Mouse (Mus musculus) embryonic facial prominence, embryonic 15.5 days (tissue): Measurements from ENCODE around the gene Fus. TPM values are rescaled to one million over a fixed set of nuclear protein-coding genes. Genes with fewer than 3 reads are reported as not detected.
"Not testable (repeated sequence)": the region's sequence is repeated elsewhere in the genome, so short reads cannot be mapped to it uniquely, and the experiment has no call there.

Experiments
- ATAC-seq: fragments of 200-750 bp; cut with Nextera tagmentation; 2 replicates; pipeline ENCODE4 v1.8.0; 2017; ENCODE audit warnings: low read depth, moderate TSS enrichment; ENCODE audit not compliant: insufficient number of reproducible peaks, low FRiP score, low TSS enrichment
- H3K27ac ChIP-seq: fragments of 300-500 bp; sonication (generic); replicated peaks from 2 replicates; pipeline ENCODE4 v1.5.1; 2015; ENCODE audit warnings: mild to moderate bottlenecking, inconsistent platforms
- H3K27me3 ChIP-seq: fragments of 300-500 bp; sonication (generic); 2 replicates; pipeline ENCODE4 v1.6.1; 2015; ENCODE audit warnings: inconsistent platforms
- H3K36me3 ChIP-seq: fragments of 300-500 bp; sonication (generic); 2 replicates; pipeline ENCODE4 v1.6.1; 2015; ENCODE audit warnings: mild to moderate bottlenecking, inconsistent platforms
- H3K4me1 ChIP-seq: fragments of 300-500 bp; sonication (generic); 2 replicates; pipeline ENCODE4 v1.6.1; 2015; ENCODE audit warnings: inconsistent platforms
- H3K4me2 ChIP-seq: fragments of 300-500 bp; sonication (generic); replicated peaks from 2 replicates; pipeline ENCODE4 v1.6.1; 2015; ENCODE audit warnings: mild to moderate bottlenecking, inconsistent platforms
- H3K4me3 ChIP-seq: fragments of 300-500 bp; sonication (generic); replicated peaks from 2 replicates; pipeline ENCODE4 v1.5.1; 2015; ENCODE audit warnings: mild to moderate bottlenecking, inconsistent platforms
- H3K9ac ChIP-seq: fragments of 300-500 bp; sonication (generic); 2 replicates; pipeline ENCODE4 v1.6.1; 2015; ENCODE audit warnings: inconsistent platforms
- H3K9me3 ChIP-seq: fragments of 300-500 bp; sonication (generic); replicated peaks from 2 replicates; pipeline ENCODE4 v1.6.1; 2016; ENCODE audit warnings: inconsistent platforms
- WGBS: fragments of 180-500 bp; shearing (Covaris S2); methylation state at CpG from one replicate; pipeline ENCODE4 v1.1.7; 2015; 5-methylcytosine and 5-hydroxymethylcytosine counted together
- polyA plus RNA-seq: library from polyadenylated mRNA; unstranded; fragments of >200 nt; fragmentation: Nextera tagmentation; extraction: Ambion mirVana; gene quantifications from 2 replicates; pipeline ENCODE4 v1.2.1, GENCODE M21; 2015

The Fus gene
- polyA plus RNA-seq, 1 experiment from 2014 or later, result 418 TPM

GRCm38 (mm10) chr7:127929923-127930322, 37.3 kb upstream of the Fus start, which contains the start of gene Prss8:
Gene Prss8, minus strand, starts transcription at chr7:127930104.
- H3K4me3 ChIP-seq, result peak within 1 kb of the TSS; percentile 42
- ATAC-seq, result no peak
- H3K4me2 ChIP-seq, result peak within 1 kb of the TSS; percentile 49
- peak within 1 kb of the TSS; percentile 45; the same call in 1 of the 2 replicates for H3K27ac ChIP-seq
- H3K9me3 ChIP-seq, result no peaks in the 10 kb centered on the region
- 8% methylated on average over 5 of the region's 6 CpGs for WGBS
- peaks cover 17% of the 10 kb centered on the region for H3K36me3 ChIP-seq
- peaks cover 13% of the 10 kb centered on the region for H3K27me3 ChIP-seq
- H3K9ac ChIP-seq, result peak within 1 kb of the TSS; percentile 48
- H3K4me1 ChIP-seq, result peaks cover 52% of the 10 kb centered on the region

DNA sequence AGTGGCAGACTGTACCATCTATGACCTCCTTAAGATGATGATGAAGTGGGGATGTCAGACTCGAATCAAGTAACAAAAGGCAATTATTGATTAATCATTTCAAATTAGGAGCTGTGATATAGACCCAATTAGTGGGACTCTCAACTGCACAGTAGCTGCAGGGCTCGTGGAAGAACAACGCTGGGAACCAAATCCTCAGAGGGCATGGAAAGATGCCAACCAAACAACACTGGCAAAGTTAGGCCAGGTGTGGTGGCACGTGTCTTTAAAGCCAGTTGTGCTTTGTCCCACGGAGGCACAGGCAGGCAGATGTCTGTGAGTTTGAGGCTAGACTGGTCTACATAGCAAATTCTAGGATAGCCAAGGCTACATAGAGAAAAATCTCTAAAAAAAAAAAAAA, 36.6 kb upstream of the Fus start:
- Histone ChIP-seq H3K27me3 (peaks cover 13% of the 10 kb centered on the region), H3K27ac (peak overlapping the region; percentile 45; the same call in 1 of the 2 replicates), H3K4me1 (peaks cover 54% of the 10 kb centered on the region), H3K9me3 (no peaks in the 10 kb centered on the region), H3K4me3 (no peak overlapping the region), H3K36me3 (peaks cover 10% of the 10 kb centered on the region), H3K9ac (no peak overlapping the region), H3K4me2 (no peak overlapping the region)
- ATAC-seq, result no peak
- WGBS, result 73% methylated on average over 5 of the region's 5 CpGs

DNA sequence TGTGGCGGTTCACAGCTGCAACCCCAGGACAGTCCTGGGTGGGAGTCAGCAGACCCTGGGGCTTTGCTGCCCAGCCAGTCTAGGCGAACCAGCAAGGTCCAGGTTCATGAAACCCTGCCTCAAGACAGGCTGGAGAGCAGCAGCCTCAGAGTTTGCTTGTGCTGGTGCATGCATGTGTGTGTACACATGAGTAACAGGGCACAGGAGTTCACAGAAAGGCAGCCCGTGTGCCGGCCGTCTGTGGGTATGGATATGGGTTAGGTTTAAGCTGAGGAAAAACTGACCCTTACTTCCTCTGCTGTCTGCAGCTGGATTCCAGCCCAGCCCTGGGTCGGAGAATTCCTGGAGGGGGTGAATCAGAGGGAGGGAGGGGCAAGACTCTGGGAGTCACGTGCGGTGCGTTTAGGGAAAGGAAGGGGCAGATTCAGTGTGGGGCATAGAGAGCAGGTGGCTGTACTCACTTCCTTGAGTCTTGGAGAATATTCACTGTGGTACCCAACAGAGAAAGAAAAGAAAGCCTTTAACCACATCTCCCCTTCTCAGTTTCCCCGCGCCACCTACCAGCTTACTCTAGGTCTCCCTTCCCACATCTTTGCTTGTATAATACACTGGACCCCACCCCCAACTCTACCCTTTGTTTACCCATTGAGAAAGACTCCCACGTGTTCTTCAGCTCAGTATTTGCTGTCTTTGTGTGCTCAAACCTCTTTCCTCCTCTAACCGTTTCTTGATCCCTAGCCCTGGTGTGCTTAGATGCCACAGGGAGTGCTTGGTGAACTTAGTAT, 35.7 kb upstream of the Fus start:
- Histone ChIP-seq H3K27me3 (peaks cover 13% of the 10 kb centered on the region), H3K9ac (no peak overlapping the region), H3K9me3 (no peaks in the 10 kb centered on the region), H3K36me3 (peaks cover 1% of the 10 kb centered on the region; the same call in 1 of the 2 replicates), H3K27ac (peak overlapping the region; percentile 75), H3K4me1 (peaks cover 58% of the 10 kb centered on the region), H3K4me3 (no peak overlapping the region), H3K4me2 (0 out of 2 replicates have a peak overlapping the region, but pooled peaks have one; percentile 10)
- 28% methylated on average over 13 of the region's 13 CpGs for WGBS
- ATAC-seq, result no peak

DNA sequence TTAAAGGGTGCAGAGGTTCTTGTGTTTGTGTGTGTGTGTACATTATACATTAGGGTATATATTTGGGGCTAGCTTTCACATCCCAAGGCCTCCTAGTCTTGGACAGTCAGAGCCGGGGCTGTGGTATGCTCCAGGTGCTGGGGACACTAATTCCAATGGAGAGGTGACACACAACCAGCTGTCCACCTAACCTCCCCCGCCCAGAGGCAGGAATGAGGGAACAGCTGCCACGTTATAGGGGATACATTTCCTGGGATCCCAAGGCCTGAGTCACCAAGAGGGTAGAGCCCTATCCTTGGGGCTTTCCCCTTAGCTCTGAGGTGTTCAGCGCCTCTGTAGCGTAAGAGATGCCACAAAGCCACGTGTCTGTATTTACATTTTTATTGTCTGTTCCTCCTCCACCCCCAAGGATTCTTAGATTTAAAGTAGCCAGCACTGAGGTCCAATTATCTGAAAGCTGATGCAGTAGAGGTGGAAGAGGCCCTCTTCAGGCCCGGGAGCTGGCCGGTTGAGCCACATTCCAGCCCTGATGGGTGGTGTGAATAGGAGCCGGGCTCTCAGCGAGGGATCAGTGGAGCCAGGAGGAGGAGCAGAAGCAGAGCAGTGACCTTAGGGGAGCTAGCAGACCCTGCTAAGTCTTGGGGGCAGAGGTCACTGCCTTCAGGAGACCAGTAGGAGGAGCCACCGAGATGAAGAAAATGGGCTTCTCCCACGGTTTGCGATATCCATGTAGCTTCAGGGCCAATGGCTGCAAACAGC, 34.8 kb upstream of the Fus start:
- WGBS, result 14% methylated on average over 13 of the region's 13 CpGs
- H3K9me3 ChIP-seq, result no peaks in the 10 kb centered on the region
- no peak overlapping the region for H3K4me3 ChIP-seq
- H3K4me1 ChIP-seq, result peaks cover 59% of the 10 kb centered on the region
- H3K4me2 ChIP-seq, result no peak overlapping the region
- no peaks in the 10 kb centered on the region for H3K36me3 ChIP-seq
- H3K9ac ChIP-seq, result no peak overlapping the region
- peaks cover 13% of the 10 kb centered on the region for H3K27me3 ChIP-seq
- no peak for ATAC-seq
- H3K27ac ChIP-seq, result peak overlapping the region; percentile 75

- no peak for ATAC-seq
- no peaks in the 10 kb centered on the region for H3K36me3 ChIP-seq
- no peak overlapping the region for H3K4me2 ChIP-seq
- peaks cover 5% of the 10 kb centered on the region for H3K27me3 ChIP-seq
- no peak overlapping the region for H3K9ac ChIP-seq
- no peak overlapping the region for H3K27ac ChIP-seq
- H3K4me1 ChIP-seq, result peaks cover 56% of the 10 kb centered on the region
- WGBS, result 77% methylated on average over 5 of the region's 5 CpGs
- H3K4me3 ChIP-seq, result no peak overlapping the region
- H3K9me3 ChIP-seq, result no peaks in the 10 kb centered on the region
These were observed 33.2 kb upstream of the Fus start for GRCm38 (mm10) chr7:127934075-127934474.

GRCm38 (mm10) chr7:127935028-127935722, 32.1 kb upstream of the Fus start:
- Histone ChIP-seq H3K4me1 (peaks cover 46% of the 10 kb centered on the region), H3K9me3 (no peaks in the 10 kb centered on the region), H3K9ac (peak overlapping the region; percentile 59)

DNA sequence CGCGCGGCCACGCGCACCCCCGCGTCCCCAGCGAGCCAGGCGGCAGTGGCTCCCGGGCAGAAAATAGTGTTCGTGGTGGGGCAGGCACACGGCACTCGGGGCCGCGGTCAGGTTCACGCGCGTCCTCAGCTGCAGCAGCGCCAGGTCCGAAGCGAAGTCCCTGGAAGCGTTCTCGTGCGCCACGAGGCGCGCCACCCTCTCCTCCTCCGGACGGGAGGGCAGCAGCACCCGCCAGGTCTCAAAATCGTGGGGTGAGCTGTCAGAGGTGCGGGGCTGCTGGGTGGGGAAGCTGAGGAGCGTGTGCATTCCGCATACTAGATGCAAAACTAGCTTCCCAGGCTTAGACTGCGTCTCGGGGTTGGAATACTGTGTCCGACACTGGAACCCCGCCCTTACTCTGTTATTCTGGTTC, 31.5 kb upstream of the Fus start:
- Histone ChIP-seq H3K4me2 (peak overlapping the region; percentile 90), H3K36me3 (no peaks in the 10 kb centered on the region), H3K4me1 (peaks cover 44% of the 10 kb centered on the region), H3K27me3 (no peaks in the 10 kb centered on the region), H3K27ac (peak overlapping the region; percentile 82), H3K9ac (peak overlapping the region; percentile 59), H3K9me3 (no peaks in the 10 kb centered on the region), H3K4me3 (peak overlapping the region; percentile 79)
- WGBS, result under 1% methylated on average over 37 of the region's 38 CpGs
- peak; percentile 31 for ATAC-seq

More at GRCm38 (mm10) chr7:127935028-127935722, 32.1 kb upstream of the Fus start:
- no peaks in the 10 kb centered on the region for H3K36me3 ChIP-seq
- peak overlapping the region; percentile 82 for H3K27ac ChIP-seq
- no peaks in the 10 kb centered on the region; the same call in 1 of the 2 replicates for H3K27me3 ChIP-seq
- peak; percentile 93 for ATAC-seq
- WGBS, result 6% methylated on average over 31 of the region's 32 CpGs
- H3K4me3 ChIP-seq, result peak overlapping the region; percentile 79
- H3K4me2 ChIP-seq, result peak overlapping the region; percentile 90

- no peaks in the 10 kb centered on the region for H3K9me3 ChIP-seq
- peak overlapping the region; percentile 59; the same call in 1 of the 2 replicates for H3K9ac ChIP-seq
- WGBS, result 51% methylated on average over 18 of the region's 18 CpGs
- H3K4me1 ChIP-seq, result peaks cover 41% of the 10 kb centered on the region
- no peaks in the 10 kb centered on the region for H3K36me3 ChIP-seq
- H3K27me3 ChIP-seq, result no peaks in the 10 kb centered on the region
- peak overlapping the region; percentile 82 for H3K27ac ChIP-seq
- peak overlapping the region; percentile 79 for H3K4me3 ChIP-seq
- ATAC-seq, result no peak
- peak overlapping the region; percentile 90 for H3K4me2 ChIP-seq
These were observed 30.9 kb upstream of the Fus start for GRCm38 (mm10) chr7:127936216-127936884.

DNA sequence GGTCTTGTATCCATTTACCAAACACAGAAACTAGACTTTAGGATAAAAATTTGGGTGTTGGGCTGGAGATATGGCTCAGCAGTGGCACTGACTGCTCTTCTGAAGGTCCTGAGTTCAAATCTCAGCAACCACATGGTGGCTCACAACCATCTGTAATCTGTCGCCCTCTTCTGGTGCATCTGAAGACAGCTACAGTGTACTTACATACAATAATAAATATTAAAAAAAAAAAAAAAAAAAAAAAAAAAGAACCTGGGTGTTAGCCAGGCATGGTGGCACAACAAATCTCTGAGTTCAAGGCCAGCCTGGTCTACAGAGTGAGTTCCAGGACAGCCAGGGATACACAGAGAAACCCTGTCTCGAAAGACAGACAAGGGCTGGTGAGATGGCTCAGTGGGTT, 25.2 kb upstream of the Fus start:
- not testable (repeated sequence) for H3K4me2 ChIP-seq

DNA sequence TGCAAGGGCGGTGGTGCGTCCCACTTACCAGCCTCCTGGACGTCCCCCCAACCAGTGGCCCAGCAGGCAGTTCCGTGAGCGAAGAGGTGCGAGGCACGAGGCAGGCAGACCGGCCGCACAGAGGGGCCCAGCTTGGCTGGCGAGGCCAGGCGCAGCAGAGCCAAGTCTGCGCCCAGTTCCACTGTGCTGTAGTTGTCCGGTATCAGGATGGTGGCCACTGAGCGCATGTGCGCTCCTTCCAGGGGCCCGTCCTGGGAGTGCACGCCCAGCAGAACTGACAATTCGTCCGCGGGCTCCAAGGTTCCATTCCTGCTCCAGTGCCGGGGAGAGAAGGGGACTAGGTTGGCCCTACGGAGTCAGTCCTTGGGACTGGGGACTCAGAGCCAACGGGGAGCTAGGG, 22.6 kb upstream of the Fus start:
- WGBS, result 13% methylated on average over 23 of the region's 23 CpGs
- Histone ChIP-seq H3K36me3 (no peaks in the 10 kb centered on the region), H3K9ac (no peak overlapping the region)

More for the DNA sequence above, 25.2 kb upstream of the Fus start:
- not testable (repeated sequence) for H3K4me1 ChIP-seq, H3K36me3 ChIP-seq, H3K27ac ChIP-seq, H3K4me3 ChIP-seq, H3K9ac ChIP-seq, ATAC-seq, H3K9me3 ChIP-seq
- H3K27me3 ChIP-seq, result peaks cover 29% of the 10 kb centered on the region
- 50% methylated on average over 2 of the region's 2 CpGs for WGBS

More for the DNA sequence above, 22.6 kb upstream of the Fus start:
- Histone ChIP-seq H3K4me2 (peak overlapping the region; percentile 2; the same call in 1 of the 2 replicates), H3K27me3 (peaks cover 29% of the 10 kb centered on the region), H3K27ac (no peak overlapping the region), H3K9me3 (no peaks in the 10 kb centered on the region), H3K4me3 (no peak overlapping the region), H3K4me1 (no peaks in the 10 kb centered on the region)
- ATAC-seq, result no peak; the same call in 1 of the 2 replicates
